Mouse (Mus musculus): ENCODE measurements at regions not wholly inside any gene's neighbourhood (a gene's known extent, or its start where the extent isn't known, plus 50 kb on each side); places are given as distances from the start of the nearest gene placed in this dataset.

- TF ChIP-seq CTCF (conservative IDR thresholded peaks at IDR 0.05; ENCODE audit: low read length) (no peak), NANOG (IDR thresholded peaks at IDR 0.05; ENCODE audit: borderline replicate concordance, low read length) (no peak), POU5F1 (IDR thresholded peaks at IDR 0.05; ENCODE audit: borderline replicate concordance, low read length) (no peak)
Observed at GRCm38 (mm10) chr5:119981111-119981807, 135.0 kb upstream of the Rbm19 start.
